Mouse (Mus musculus): ENCODE measurements around the gene Zfp710.

Zfp710 gene

DNA sequence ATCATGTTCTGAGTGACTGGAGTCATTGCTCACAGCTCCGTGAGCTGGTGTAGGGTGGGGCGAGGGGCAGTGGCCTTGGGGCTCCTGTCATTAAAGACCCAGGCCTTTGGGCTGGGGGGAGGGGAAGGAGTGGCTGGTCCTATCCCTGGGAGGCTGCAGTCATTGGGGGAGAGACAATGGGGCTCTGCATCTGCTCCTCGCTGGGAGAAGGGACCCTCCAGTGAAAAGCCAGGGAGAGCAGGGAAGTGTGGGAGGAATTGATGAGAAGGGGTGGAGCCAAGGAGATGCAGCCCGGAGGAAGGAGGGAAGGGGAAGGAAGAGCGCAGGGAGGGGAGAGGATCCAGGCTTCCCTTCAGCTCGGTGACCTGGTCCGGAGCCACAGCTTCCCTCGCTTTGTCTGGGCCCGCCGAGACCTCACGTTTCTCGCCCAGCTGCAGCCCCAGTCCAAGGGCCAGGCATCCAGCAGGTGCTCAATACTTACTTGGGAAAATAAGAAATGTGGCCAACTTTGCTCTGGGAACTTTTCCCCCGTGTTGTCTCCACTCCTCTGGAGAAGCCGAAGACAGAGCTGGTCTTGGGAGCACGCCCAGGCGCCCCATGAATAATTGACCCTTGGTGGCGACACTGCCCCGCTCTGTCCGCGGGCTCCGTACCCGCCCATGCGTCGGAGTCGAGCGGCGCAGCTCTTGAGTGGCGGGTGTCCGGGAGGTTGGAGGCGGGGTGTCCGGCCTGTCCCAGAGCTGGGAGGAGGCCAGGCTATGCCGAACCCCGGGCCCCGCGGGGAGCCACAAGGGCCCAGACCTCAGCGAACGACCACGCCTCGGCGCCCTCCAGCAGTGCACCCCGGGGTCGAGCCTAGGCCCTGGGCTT lies at the start of gene Zfp710:
Gene Zfp710 (plus strand): TSS at position 294 of the 870 bp plus-strand sequence.
- DNase-seq (ENCODE audit: low read depth, low spot score): peak; percentile 71

DNA sequence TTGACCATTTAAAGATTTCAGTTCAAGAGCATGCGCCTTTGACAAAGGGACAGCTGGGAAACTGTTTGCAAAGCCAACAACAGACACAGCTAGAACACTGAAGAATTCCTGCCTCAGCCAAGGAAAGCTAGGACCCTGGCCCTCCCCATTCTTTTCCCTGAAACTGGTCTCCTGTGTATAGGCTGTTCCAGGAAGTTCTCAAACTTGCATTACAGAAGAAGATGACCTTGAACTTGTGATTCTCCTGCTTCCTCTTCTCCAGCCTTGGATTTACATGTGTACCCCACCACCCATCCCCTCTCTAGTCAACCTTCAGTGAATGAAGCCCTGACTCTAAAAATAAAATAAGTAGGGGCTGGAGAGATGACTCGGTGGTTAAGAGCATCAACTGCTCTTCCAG lies 49.3 kb upstream of the Zfp710 start:
- no peak for DNase-seq (ENCODE audit: low read depth, low spot score)

DNA sequence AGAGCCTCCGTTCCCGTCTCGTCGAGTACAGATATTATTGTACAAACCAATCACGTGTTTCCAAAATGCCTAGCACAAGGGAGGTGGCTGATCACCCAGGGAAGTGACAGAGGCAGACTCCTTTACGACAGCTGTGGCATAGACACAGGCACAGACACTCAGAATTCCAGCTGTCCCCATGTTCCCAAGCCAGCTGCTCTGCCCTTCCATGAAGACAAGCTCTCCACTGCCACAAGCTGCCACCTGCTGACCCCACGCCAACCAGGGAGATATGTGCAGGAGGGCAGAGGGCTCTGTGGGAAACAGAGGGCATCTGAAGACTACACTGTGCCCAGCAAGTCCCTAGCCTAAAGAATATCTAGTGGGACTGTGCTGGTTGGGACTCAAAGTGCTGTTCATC lies 37.9 kb upstream of the Zfp710 start:
- DNase-seq (ENCODE audit: low read depth, low spot score): no peak

DNA sequence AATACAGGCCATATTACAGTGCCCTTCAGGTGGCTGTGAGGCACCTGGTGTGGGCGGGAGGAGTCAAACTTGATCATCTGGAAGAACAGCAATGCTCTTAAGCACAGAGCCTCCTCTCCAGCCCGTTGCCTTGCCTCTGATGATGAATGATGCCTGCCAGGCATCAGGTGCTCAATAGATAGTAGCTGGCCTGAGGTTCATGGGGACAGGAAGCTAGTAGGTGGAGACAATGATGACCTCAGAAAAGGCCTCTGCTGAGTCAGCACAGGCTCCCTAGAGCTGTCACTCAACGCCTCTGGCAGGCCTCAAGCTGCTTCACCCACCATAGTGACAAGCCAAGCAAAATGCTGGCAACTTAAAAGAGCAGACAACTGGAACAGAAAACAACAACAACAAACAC lies 36.9 kb upstream of the Zfp710 start:
- peak; percentile 62 for DNase-seq (ENCODE audit: low read depth, low spot score)

DNA sequence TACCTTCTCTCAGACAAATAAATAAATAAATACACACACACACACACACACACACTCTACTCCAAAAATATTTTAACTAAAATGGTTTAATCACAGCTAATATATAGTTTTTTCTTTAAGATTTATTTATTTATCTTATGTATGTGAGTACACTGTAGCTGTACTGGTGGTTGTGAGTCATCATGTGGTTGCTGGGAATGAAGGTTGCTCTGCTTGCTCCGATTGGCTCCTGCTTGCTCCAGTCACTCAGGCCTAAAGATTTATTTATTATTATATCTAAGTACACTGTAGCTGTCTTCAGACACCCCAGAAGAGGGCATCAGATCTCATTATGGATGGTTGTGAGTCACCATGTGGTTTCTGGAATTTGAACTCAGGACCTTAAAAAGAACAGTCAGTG lies 36.1 kb upstream of the Zfp710 start:
- peak; percentile 81 for DNase-seq (ENCODE audit: low read depth, low spot score)

DNA sequence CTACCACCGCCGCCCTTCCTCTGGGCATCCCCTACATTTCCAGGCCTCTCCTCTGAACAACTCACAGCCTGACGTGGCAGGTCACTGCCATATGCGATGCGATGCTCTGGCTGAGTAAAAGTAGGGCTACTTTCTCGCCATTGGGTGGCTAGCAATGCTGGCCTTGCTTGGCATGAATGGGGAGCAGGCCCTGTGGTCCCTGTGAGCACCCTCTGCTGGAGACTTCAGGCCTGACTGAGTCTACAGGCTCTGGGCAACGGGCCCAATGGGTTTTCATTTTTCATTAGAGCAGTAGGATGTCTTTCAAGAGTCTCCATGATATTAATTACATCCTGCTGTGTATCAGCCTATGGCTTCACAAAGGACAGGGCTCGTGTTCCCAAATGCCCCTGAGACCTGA lies 30.1 kb upstream of the Zfp710 start:
- DNase-seq (ENCODE audit: low read depth, low spot score): peak; percentile 42

DNA sequence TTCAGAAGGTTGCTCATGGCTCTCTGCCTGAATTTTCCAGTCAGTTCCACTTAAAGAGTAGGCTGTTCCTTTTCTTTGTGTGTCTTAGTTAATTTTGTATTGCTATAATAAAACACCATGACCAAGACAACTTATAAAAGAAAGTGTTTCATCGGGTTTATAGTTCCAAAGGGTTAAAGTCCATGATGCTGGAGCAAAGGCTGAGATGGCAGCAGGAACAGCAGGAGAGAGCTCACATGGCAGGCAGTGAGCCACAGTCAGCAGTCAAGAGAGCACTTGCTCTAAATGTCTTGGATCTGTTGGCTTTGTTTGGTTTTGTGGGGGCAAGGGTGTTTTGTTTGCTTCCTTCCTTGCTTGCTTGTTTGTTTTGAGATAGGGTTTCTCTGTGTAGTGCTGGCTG lies 26.9 kb upstream of the Zfp710 start:
- no peak for DNase-seq (ENCODE audit: low read depth, low spot score)

DNA sequence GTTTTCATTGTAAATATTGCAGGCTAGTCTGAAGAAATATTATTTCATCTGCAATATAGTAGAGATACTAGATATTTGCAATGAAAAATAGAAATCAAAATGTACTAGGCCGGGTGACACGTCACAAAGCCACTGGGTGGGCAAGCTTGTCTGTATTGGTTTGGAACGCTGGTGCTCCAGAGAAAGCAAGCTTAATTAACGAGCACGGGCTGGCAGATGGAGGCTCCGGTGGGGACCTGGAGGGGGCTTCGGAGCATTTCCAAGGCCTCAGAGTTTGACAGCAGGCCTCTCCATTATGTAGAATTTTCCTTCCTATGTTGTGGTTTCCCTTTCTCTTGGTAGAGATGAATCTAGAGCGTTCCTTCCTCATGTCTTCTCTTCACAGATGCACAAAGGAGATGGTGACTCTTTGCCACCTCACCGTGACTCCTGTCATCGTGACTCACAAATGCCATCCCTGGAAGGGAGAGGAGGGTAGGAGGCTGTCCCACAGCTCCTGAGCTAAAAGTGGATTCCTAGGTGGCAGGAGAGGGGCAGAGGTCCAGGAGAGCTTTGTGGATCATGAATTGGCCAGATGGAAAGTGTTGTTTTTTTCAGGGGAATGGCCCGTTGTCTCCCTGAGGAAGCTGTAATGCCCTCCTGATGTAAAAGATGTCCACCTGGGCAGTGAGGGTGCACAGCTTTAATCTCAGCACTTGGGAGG lies 22.1 kb upstream of the Zfp710 start:
- DNase-seq (ENCODE audit: low read depth, low spot score): no peak

DNA sequence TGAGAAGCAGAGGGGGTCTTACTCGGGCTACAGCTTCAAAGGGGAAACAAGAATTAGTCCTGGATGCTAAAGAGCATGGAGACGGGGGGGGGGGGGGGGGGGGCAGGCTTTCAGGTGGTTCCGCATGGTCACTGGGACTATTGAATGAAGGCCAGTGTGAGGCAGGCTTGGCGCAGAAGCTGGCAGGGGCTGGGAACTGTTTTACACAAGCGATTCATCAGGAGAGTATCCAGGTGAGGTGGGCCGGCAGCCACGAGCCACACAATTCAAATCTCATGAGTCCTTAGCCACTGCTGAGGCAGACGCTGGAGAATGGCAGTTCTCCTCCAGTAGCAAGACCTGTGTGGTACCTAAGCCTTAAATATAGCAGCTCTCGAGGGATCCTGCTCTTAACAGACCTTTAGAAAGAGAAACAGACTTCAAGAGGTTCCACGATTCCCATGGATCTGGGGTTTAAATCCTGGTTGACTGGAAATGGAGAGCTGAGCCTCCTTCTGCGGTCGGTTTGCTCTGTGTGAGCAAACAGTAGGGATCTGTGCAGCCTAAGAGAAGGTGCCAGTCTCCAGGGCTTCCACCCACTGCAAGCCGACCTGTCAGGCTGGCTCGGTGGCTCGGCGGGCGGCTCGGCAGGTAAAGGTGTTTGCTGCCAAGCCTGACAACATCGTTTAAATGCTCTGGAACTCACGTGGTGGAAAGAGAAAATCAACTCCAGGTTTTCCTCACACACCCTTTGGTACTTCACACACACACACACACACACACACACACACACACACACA lies 19.6 kb upstream of the Zfp710 start:
- DNase-seq (ENCODE audit: low read depth, low spot score): no peak

DNA sequence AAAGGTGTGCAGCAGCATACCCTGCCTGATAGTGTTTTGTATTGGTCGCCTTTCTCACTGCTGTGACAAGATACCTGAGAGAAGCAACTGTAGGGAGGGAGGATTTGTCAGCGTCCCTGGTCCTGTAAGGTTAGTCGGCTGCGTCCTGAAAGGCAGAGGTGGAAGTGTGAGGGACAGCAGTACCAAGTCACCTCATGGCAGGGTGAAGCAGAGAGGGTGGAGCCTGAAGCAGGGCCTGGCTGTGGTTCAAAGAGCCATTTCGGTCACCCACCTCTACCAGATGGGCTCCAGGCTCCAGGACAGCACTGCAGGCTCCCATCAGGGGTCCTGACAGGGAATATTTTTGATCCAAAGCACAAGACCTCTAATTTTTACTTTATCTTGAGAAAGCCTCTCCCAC lies 13.9 kb upstream of the Zfp710 start:
- DNase-seq (ENCODE audit: low read depth, low spot score): no peak

DNA sequence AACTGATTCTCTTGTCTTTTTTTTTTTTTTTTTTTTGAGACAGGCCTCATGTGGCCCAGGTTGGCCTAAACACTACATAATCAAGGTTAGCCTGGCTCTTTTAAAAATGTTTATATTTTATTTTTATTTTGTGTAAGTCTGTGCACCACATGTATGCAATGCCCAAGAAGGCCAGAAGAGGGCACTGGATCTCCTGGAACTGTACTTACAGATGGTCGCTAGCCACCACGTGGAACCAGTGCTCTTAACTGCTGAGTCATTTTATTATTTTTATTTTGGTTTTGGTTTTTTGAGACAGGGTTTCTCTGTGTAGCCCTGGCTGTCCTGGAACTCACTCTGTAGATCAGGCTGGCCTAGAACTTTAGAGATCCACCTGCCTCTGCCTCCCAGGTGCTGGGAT lies 13.1 kb upstream of the Zfp710 start:
- peak; percentile 81 for DNase-seq (ENCODE audit: low read depth, low spot score)

DNA sequence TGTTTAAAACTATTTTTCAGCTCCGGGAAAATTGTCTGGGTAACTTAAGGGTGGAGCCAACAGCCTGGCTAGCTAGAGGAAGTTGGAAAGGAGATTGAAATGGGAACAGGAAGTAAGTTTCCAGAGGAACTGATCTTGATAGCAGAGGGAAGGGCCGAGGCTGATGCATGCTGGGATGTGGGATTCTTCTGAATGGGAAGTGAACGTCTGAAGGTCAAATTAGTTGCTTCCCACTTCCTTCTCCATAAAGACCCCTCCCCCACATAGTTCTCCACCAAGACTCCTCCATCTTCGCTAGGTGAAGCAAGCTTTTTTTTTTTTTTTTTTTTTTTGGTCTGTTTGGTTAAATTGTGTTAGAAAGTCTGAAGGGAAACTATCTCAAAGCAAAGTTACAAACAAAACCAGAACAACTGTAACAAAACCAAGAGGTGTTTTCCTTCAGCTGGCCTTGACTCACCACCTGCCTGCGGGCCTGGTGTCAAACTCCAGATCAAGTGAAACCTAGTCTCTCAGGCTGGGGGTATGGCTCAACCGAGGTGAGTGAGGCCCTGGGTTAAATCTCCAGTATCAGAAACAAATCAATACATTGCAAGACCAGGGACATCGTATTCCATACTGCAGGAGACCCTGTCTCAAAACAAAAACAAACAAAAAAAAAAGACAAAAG lies 10.6 kb upstream of the Zfp710 start:
- DNase-seq (ENCODE audit: low read depth, low spot score): no peak

DNA sequence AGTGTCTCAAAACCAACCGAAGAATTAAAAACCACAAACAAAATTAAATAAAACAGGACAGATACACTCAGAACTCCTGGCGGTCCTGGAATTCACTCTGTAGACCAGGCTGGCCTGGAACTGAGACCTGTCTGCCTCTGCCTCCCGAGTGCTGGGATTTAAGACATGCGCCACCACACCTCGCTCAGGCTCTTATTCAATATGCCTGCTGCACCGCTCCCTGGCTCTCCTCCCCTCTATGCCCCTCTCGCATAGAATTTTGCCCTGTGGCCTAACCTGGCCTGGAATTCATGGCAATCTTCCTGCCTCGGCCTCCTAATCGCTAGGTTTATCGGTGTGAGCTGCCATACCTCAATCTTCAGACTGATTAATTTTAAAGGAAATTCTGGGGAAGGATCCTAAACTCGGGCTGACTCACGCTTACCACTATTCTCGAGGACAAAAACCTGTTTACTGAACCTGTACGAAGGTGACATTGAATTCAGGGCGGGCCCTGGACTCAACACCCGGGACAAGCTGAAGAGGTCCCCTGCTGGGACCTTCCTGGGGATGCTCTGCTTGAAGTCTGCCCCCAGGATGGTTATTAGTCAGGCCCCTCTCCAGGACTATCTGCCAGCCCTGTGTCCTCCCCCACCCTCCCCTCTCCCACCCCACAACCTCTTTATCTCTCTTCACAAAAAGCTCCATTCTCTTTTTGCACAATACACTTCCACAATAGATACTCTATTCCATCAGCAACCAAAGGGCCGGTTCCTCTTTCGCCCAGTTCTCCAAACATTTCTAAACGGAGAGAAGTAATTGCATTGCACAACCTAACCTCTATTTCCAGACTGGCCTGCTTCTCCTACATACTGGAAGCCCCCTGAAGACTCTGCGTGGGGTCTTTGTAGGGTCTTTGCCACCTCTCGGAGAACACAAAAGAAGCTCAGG lies 9.5 kb upstream of the Zfp710 start:
- DNase-seq (ENCODE audit: low read depth, low spot score): no peak

DNA sequence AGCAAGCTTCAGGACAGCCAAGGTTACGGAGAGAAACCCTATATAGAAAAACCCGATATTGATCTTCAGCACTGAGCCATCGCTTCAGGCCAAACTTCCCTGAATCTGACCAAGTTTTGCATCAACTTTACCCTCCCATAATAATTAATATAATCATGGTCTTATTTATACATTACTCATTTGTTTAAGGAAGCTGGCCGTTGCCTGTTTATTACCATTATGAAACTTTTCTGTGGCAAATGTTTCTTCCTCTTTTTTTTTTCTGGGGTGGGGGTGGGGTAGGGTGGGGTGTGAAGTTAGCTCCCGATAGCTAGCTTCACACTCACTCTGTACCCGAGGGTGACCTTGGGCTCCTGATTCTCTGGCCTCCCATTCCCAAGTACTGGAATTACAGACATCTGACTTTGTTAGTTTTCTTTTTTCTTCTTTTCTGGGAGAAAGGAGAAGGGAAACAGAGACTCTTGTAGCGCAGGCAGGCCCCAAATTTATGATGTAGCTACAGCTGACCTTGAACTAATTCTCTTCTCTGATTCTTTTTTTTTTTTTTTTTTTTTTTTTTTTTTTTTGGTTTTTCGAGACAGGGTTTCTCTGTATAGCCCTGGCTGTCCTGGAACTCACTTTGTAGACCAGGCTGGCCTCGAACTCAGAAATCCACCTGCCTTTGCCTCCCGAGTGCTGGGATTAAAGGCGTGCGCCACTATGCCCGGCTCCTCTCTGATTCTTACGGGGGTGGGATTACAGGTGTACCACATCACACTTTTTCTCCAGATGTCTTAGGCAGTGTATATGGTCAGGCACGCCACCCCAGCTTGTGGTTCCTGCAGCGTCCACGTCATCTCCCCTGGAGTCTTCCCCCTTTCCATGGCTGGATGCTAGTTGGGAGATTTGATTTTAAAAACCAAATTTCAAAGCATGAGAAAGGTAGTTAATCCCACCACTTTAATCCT lies 5.8 kb upstream of the Zfp710 start:
- no peak for DNase-seq (ENCODE audit: low read depth, low spot score)

DNA sequence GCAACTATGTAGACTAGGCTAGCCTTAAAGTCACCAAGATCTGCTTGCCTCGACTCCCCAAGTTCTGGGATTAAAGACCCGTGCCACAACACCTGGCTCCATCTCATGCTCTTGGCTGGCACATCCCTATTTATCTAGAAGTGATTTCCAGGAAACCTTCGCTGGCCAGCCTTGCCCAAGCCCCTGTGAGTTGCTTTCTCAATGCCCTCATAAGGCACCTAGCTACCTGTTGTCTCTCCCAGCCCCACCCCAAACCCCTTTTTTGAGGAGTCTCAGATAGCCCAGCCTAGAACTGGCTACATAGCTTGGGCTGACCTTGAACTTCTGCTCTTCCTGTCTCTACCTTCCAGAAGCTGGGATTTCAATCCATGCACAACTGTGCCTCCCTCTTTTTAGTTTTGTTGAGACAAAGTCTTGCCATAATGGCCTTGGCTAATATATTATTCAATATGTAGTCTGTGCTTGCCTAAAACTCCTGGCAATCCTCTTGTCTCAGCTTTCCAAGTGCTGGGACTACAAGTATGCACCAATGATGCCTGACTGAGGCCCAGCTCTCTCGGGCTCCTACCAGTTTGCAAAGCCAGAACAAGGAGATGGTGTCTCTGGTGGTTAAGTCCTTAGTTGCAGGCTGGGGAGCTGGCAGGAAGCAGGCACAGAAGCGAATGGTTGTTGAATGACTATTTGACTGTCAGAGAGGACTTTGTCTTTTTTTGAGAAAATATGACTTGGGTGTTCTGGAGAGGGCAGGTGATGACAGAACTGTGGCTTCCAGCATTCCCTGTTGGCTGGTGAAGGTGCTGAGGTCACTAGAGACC lies 786 bp upstream of the Zfp710 start:
- peak; percentile 75 for DNase-seq (ENCODE audit: low read depth, low spot score)

DNA sequence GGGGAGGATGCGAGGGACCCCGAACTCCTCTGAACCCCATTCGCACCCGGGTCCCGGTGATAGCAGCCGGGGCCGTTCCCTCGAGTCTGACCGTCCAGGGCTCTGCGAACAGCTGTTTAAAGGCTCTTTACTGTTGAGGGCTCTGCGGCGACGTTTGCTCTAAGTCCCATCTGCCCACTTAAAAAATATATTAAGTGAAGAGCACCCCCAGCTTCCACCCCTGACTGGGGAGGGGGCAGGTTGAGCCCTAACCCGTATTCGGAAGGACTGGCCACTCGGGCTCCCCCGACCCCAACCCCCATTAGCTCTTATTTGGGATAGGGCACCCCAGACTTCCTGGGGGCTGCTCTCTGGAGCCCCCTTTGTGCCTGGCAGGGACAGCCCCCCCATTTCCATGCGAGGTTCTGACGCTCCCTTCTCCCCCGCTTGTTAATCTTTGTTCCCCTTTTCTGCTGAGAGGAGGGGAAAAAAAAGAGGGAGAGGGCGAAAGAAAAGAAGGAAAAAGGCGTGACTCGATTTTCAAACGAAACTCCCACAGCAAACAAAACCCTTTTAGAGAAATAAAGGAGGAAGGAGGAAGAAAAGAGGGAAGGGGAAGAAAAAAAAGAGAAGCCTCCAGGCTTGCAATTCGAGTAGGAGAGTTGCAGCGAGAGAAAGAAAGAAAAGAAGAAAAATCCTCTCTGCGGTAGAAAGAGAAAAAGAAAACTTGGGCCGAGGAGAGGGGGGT lies 940 bp downstream of the Zfp710 start:
- DNase-seq (ENCODE audit: low read depth, low spot score): peak; percentile 45

DNA sequence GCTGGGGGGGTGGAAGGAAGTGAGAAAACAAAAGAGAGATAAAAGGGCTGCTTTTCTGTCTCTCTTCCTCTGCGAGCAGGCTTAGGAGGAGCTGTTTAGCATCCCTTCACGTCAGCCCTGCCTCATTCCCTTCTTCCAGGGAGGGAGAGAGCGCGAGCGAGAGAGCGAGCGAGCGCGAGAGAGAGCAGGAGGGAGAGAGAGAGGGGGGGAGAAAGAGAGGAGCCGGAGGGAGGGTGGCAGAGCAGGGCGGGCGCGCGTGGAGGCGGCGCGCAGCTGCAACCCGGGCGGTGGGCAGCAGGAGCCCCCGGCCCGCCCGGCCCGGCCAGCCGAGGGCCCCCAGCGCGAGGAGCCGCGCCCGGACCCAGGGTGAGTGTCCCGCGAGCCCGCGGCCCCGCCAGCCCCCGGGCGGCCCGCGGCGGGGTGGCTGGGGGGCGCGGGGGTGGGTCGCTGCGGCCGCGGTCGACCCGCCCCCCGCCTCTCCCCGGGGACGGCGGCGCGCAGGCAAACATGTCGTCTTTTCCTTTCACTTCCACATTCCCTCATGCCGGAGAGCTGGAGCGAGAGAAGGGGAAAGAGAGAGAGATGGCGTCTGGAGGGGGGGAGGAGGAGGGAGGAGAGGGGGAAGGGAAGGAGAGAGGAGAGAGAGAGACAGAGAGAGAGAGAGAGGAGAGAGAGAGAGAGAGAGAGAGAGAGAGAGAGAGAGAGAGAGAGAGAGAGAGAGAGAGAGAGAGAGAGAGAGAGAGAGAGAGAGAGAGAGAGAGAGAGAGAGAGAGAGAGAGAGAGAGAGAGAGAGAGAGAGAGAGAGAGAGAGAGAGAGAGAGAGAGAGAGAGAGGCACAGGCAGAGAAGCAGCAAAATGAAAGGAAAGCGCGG lies 1.7 kb downstream of the Zfp710 start:
- DNase-seq (ENCODE audit: low read depth, low spot score): peak; percentile 76
